Mouse (Mus musculus): Measurements from ENCODE around the gene Hoxd12.

Gene Hoxd12

GRCm38 (mm10) chr2:74681594-74682531 is 7.0 kb downstream of the Hoxd12 start:
- no peak for DNase-seq (ENCODE audit: low spot score in 2 of 2)

- no peak for DNase-seq (ENCODE audit: low spot score in 2 of 2)
These were observed 8.0 kb downstream of the Hoxd12 start for GRCm38 (mm10) chr2:74682796-74683195.

- no peak for DNase-seq (ENCODE audit: low spot score in 2 of 2)
These were observed 8.7 kb downstream of the Hoxd12 start for GRCm38 (mm10) chr2:74683471-74683951.

- DNase-seq (ENCODE audit: low spot score in 2 of 2): no peak
These were observed 9.3 kb downstream of the Hoxd12 start for GRCm38 (mm10) chr2:74684106-74684505.

- DNase-seq (ENCODE audit: low spot score in 2 of 2): no peak
These were observed 10.3 kb downstream of the Hoxd12 start for GRCm38 (mm10) chr2:74685059-74685603.

GRCm38 (mm10) chr2:74686301-74686987 is 11.6 kb downstream of the Hoxd12 start:
- DNase-seq (ENCODE audit: low spot score in 2 of 2): peak in 1 of 2 experiments; percentile 58

GRCm38 (mm10) chr2:74686988-74687697 is 12.3 kb downstream of the Hoxd12 start:
- no peak for DNase-seq (ENCODE audit: low spot score in 2 of 2)

- DNase-seq (ENCODE audit: low spot score in 2 of 2): no peak
These were observed 13.1 kb downstream of the Hoxd12 start for GRCm38 (mm10) chr2:74687698-74688555.

GRCm38 (mm10) chr2:74688795-74689573 is 14.2 kb downstream of the Hoxd12 start:
- no peak for DNase-seq (ENCODE audit: low spot score in 2 of 2)

- no peak for DNase-seq (ENCODE audit: low spot score in 2 of 2)
These were observed 14.9 kb downstream of the Hoxd12 start for GRCm38 (mm10) chr2:74689574-74690337.

- no peak for DNase-seq (ENCODE audit: low spot score in 2 of 2)
These were observed 15.5 kb downstream of the Hoxd12 start for GRCm38 (mm10) chr2:74690338-74690716.

- DNase-seq (ENCODE audit: low spot score in 2 of 2): no peak
These were observed 16.5 kb downstream of the Hoxd12 start, which contains the start of gene Hoxd10 for GRCm38 (mm10) chr2:74691022-74691951. Gene Hoxd10 (plus strand): TSS chr2:74691924.

- DNase-seq (ENCODE audit: low spot score in 2 of 2): no peak
These were observed 17.4 kb downstream of the Hoxd12 start for GRCm38 (mm10) chr2:74691995-74692807.

GRCm38 (mm10) chr2:74692808-74693431 is 18.1 kb downstream of the Hoxd12 start:
- no peak for DNase-seq (ENCODE audit: low spot score in 2 of 2)

- no peak for DNase-seq (ENCODE audit: low spot score in 2 of 2)
These were observed 18.6 kb downstream of the Hoxd12 start for GRCm38 (mm10) chr2:74693432-74693827.

GRCm38 (mm10) chr2:74694066-74694465 is 19.3 kb downstream of the Hoxd12 start:
- DNase-seq (ENCODE audit: low spot score in 2 of 2): no peak

GRCm38 (mm10) chr2:74695383-74695782 is 20.6 kb downstream of the Hoxd12 start:
- no peak for DNase-seq (ENCODE audit: low spot score in 2 of 2)

All from left cerebral cortex, adult 9 months (tissue).